ENCODE assay signal across 20 mouse cellular contexts in the genomic region with DNA sequence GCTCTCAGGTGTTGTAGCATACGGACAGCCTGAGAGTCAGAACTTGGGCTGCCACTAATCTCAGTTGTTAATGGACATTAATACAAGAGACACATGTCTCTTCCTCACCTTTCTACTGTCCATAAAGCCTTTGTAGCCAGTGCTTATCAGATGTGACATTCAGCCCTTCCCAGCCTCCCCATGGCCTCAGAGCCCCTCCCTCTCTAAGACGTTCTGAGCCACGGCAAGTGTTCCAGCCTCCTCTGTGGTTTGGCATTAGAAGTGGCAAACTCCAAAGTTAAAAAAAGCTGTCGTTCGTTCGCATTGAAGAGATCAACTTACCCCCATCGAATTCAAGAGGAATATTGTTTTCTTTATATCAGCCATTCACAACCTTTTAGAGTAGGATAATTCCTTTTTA. TPM values are rescaled to one million over a fixed set of nuclear protein-coding genes. Genes with fewer than 3 reads are reported as not detected.
A peak's percentile ranks its signal among the peaks of the same experiment; 100 is the strongest.
DNase-seq lines count a peak whose midpoint lies in the region; ATAC-seq and TF ChIP-seq lines count a peak whose summit lies in the region.
"Had no signal": no experiment of that assay in that cellular context is flagged by ENCODE, and none has a peak within 500 bp of the region (broad histone marks: within the 10 kb centered on the region; RNA-seq: fewer than 3 reads in every experiment).

No protein-coding gene starts in this region.

- H3K9ac ChIP-seq in heart, embryonic 13.5 days, result peak overlapping the region; percentile 44; the same call in 1 of the 2 replicates
- H3K9ac ChIP-seq: forebrain, embryonic 13.5 days; forebrain, postnatal 0 days; hindbrain, embryonic 15.5 days had no signal

- no peak for TF ChIP-seq CTCF in G1E (IDR thresholded peaks at IDR 0.05; ENCODE audit: low read depth, low read length)

- no peak for TF ChIP-seq POLR2A in myocyte (IDR thresholded peaks at IDR 0.05; ENCODE audit: insufficient read length, low read depth)

- ATAC-seq in heart, embryonic 13.5 days (ENCODE audit: extremely low read depth, insufficient number of reproducible peaks, low FRiP score, low TSS enrichment), result no peak
- peak; percentile 59 for ATAC-seq in G1E (ENCODE audit: extremely low read depth, insufficient number of reproducible peaks, low FRiP score, poor library complexity, severe bottlenecking)
- ATAC-seq: CD4-positive, CD25-positive, alpha-beta regulatory T cell, adult 4 months; forebrain, embryonic 13.5 days; forebrain, postnatal 0 days; intestine, embryonic 16.5 days had no signal

- 50% methylated on average over 7 of the region's 7 CpGs for WGBS in heart, embryonic 13.5 days

- H3K4me1 ChIP-seq in heart, embryonic 13.5 days, result peaks cover 87% of the 10 kb centered on the region
- peaks cover 34% of the 10 kb centered on the region for H3K4me1 ChIP-seq in G1E (ENCODE audit: insufficient read depth, low read depth, low read length)

- H3K9me3 ChIP-seq in heart, embryonic 13.5 days, result no peaks in the 10 kb centered on the region
- no peaks in the 10 kb centered on the region for H3K9me3 ChIP-seq in G1E (replicated peaks)
- H3K9me3 ChIP-seq: embryonic facial prominence, embryonic 10.5 days; forebrain, embryonic 13.5 days; hindbrain, embryonic 15.5 days had no signal

- H3K27ac ChIP-seq in heart, embryonic 13.5 days (replicated peaks), result peak overlapping the region; percentile 61
- H3K27ac ChIP-seq: embryonic facial prominence, embryonic 10.5 days; forebrain, embryonic 13.5 days; hindbrain, embryonic 15.5 days had no signal

- H3K27me3 ChIP-seq in heart, embryonic 13.5 days (replicated peaks), result no peaks in the 10 kb centered on the region
- H3K27me3 ChIP-seq in G1E (ENCODE audit: insufficient read depth, low read length) (no peaks in the 10 kb centered on the region), myocyte (ENCODE audit: control insufficient read depth, insufficient read depth, insufficient read length) (no peaks in the 10 kb centered on the region)
- H3K27me3 ChIP-seq: forebrain, embryonic 13.5 days; hindbrain, embryonic 15.5 days had no signal

- peaks cover 13% of the 10 kb centered on the region; the same call in 1 of the 2 replicates for H3K36me3 ChIP-seq in heart, embryonic 13.5 days
- H3K36me3 ChIP-seq in G1E (replicated peaks) (peaks cover 52% of the 10 kb centered on the region), myocyte (ENCODE audit: control insufficient read depth, insufficient read depth) (no peaks in the 10 kb centered on the region)
- H3K36me3 ChIP-seq: embryonic facial prominence, embryonic 10.5 days; hindbrain, embryonic 15.5 days had no signal

- DNase-seq in heart, adult 8-10 months (ENCODE audit: low spot score), result no peak
- DNase-seq in 416B (ENCODE audit: low read depth) (peak; percentile 51), G1E (ENCODE audit: low spot score) (no peak)
- DNase-seq in spleen, postnatal 14 days (ENCODE audit: low spot score in 2 of 2), result no peak
- DNase-seq: adrenal gland, postnatal 14 days; B cell, adult 2 months; cerebellum, adult 11-12 months; cerebellum, adult 9-10 months; cerebellum, postnatal 25 days; forebrain, postnatal 0 days; gastrocnemius, postnatal 25 days; heart, adult 18-20 months; heart, postnatal 14 days had no signal

- no peak overlapping the region for H3K4me3 ChIP-seq in heart, embryonic 13.5 days
- H3K4me3 ChIP-seq in G1E (ENCODE audit: low read depth, low read length) (no peak overlapping the region), myocyte (no peak overlapping the region)
- H3K4me3 ChIP-seq: embryonic facial prominence, embryonic 10.5 days; forebrain, embryonic 13.5 days; hindbrain, embryonic 15.5 days had no signal

- no peak overlapping the region for H3K4me2 ChIP-seq in heart, embryonic 13.5 days
- peak overlapping the region; percentile 47 for H3K4me2 ChIP-seq in myocyte (ENCODE audit: low read depth)
- H3K4me2 ChIP-seq: forebrain, embryonic 13.5 days; hindbrain, embryonic 15.5 days had no signal

- H3K79me2 ChIP-seq in myocyte (ENCODE audit: control insufficient read depth, insufficient read depth), result peaks cover 69% of the 10 kb centered on the region

- no peak overlapping the region for H3ac ChIP-seq in myocyte (ENCODE audit: control insufficient read depth, insufficient read length)

TF ChIP-seq in myocyte, 11 proteins besides CTCF, POLR2A, EP300 and RAD21:
- TF ChIP-seq MYOG (IDR thresholded peaks at IDR 0.05; ENCODE audit: control insufficient read depth in 1 of 3, insufficient read depth in 1 of 3, insufficient read length in 2 of 3, low read depth in 2 of 3) (peak in 1 of 3 experiments; percentile 73), E2F4 (IDR thresholded peaks at IDR 0.05; ENCODE audit: insufficient read depth) (no peak)

RNA-seq across cellular contexts. Expression of a gene that starts 21.8 kb away (rescaled TPM):
- 18.5 and 18.6 TPM in 2 replicates for polyA plus RNA-seq in heart, embryonic 13.5 days (2015; fragmentation: Nextera tagmentation; extraction: Ambion mirVana)
- total RNA-seq in heart, adult 8-10 months (2022), result 10 to 100 TPM; 63.9 to 82.9 (median 76.6) TPM
- 63.2 and 69.8 TPM in 2 replicates for total RNA-seq in G1E (2014; fragmentation: Nextera tagmentation)
- total RNA-seq in G1E (2017), result 49.7 and 57.3 TPM in 2 replicates
- polyA plus RNA-seq in G1E (2012), result 19.8 and 22.5 TPM in 2 replicates
- 10.1 TPM for polyA plus RNA-seq in myocyte (2012; fragmentation: generic; extraction: Trizol)
